27 mouse cellular contexts compared by ENCODE assay signal in the genomic region with DNA sequence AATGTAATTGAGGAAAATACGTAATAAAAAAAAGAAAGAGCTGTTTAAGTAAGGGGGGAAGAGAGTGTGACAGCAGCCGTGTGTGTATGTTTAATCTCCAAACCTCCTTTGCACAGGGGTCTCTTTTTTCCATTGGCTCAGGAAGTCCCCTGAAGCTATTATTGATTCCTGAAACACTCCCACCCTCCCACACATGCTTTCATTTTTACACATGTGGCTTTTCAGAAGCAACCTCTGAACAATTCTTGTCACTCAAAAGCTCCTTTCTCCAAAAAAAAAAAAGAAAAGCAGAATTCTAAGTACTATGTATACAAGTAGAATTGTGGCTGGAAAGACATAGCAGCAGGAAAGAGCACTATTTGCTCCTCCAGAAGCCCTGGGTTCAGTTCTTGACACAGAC. TPM values are rescaled to one million over a fixed set of nuclear protein-coding genes. Genes with fewer than 3 reads are reported as not detected.
"Had no signal": no experiment of that assay in that cellular context is flagged by ENCODE, and none has a peak within 500 bp of the region (broad histone marks: within the 10 kb centered on the region; RNA-seq: fewer than 3 reads in every experiment).

No protein-coding gene starts in this region.

- H3K27ac ChIP-seq: embryonic facial prominence, embryonic 10.5 days; embryonic facial prominence, embryonic 12.5 days; embryonic facial prominence, embryonic 13.5 days; embryonic facial prominence, embryonic 15.5 days; forebrain, embryonic 10.5 days; forebrain, embryonic 12.5 days; forebrain, embryonic 13.5 days; forebrain, embryonic 15.5 days; gastrocnemius, adult 2 months; heart, adult 2 months; heart, embryonic 10.5 days had no signal

- H3K9ac ChIP-seq: embryonic facial prominence, embryonic 12.5 days; embryonic facial prominence, embryonic 13.5 days; embryonic facial prominence, embryonic 15.5 days; forebrain, embryonic 12.5 days; forebrain, embryonic 13.5 days; forebrain, embryonic 15.5 days; forebrain, postnatal 0 days had no signal

- H3K4me1 ChIP-seq: embryonic facial prominence, embryonic 12.5 days; embryonic facial prominence, embryonic 13.5 days; embryonic facial prominence, embryonic 15.5 days; forebrain, embryonic 10.5 days; forebrain, embryonic 12.5 days; forebrain, embryonic 13.5 days; forebrain, embryonic 15.5 days; heart, embryonic 10.5 days had no signal

- H3K27me3 ChIP-seq: embryonic facial prominence, embryonic 12.5 days; embryonic facial prominence, embryonic 15.5 days; forebrain, embryonic 12.5 days; forebrain, embryonic 13.5 days; forebrain, embryonic 15.5 days had no signal

- H3K9me3 ChIP-seq: embryonic facial prominence, embryonic 10.5 days; embryonic facial prominence, embryonic 12.5 days; embryonic facial prominence, embryonic 13.5 days; embryonic facial prominence, embryonic 15.5 days; forebrain, embryonic 10.5 days; forebrain, embryonic 12.5 days; forebrain, embryonic 13.5 days; forebrain, embryonic 15.5 days; heart, embryonic 10.5 days had no signal

- H3K4me3 ChIP-seq: embryonic facial prominence, embryonic 10.5 days; embryonic facial prominence, embryonic 12.5 days; embryonic facial prominence, embryonic 13.5 days; embryonic facial prominence, embryonic 15.5 days; erythroblast, embryonic 14.5 days; forebrain, embryonic 10.5 days; forebrain, embryonic 12.5 days; forebrain, embryonic 13.5 days; forebrain, embryonic 15.5 days; gastrocnemius, adult 2 months; heart, adult 2 months; heart, embryonic 10.5 days had no signal

- H3K4me2 ChIP-seq: embryonic facial prominence, embryonic 12.5 days; embryonic facial prominence, embryonic 13.5 days; embryonic facial prominence, embryonic 15.5 days; forebrain, embryonic 12.5 days; forebrain, embryonic 13.5 days; forebrain, embryonic 15.5 days had no signal

- DNase-seq: cerebellum, adult 9-10 months; cerebellum, adult 9-11 months; cerebellum, postnatal 10 days; cerebellum, postnatal 14 days; cerebellum, postnatal 25 days; cerebellum, postnatal 36 days; embryo, embryonic 11 days; forebrain, postnatal 0 days; gastrocnemius, adult 2 months; gastrocnemius, postnatal 10 days; gastrocnemius, postnatal 14 days; gastrocnemius, postnatal 25 days; gastrocnemius, postnatal 36 days; heart, adult 11 months; heart, adult 18-20 months; heart, adult 2 months had no signal

- H3K36me3 ChIP-seq: embryonic facial prominence, embryonic 12.5 days; embryonic facial prominence, embryonic 13.5 days; embryonic facial prominence, embryonic 15.5 days; forebrain, embryonic 15.5 days; heart, embryonic 10.5 days had no signal

RNA-seq across cellular contexts. Expression of a gene that starts 52.9 kb away (rescaled TPM):
- total RNA-seq: common myeloid progenitor, adult 5-6 weeks had no signal
- polyA plus RNA-seq: erythroblast, embryonic 14.5 days had no signal
